Mouse (Mus musculus) gastrocnemius, postnatal 14 days (tissue): ENCODE measurements around the gene Hes2. TPM values are rescaled to one million over a fixed set of nuclear protein-coding genes. Genes with fewer than 3 reads are reported as not detected.

Experiments used
- DNase-seq: peaks from one replicate; pipeline ENCODE4 v3.0.0; 2021; ENCODE audit warnings: mixed read lengths
- intact Hi-C: fragments of 180-260 bp; cut with DNase I; formaldehyde crosslinking; loops from one replicate; pipeline ENCODE4 v1.15.1; 2025; ENCODE audit warnings: low total_unique reads
- long read RNA-seq, 2 experiments: library from polyadenylated mRNA; stranded (forward); transcript quantifications; one replicate each; pipeline ENCODE4 v2.0.0; 2021
- total RNA-seq, 2 experiments: library from RNA; stranded (reverse); gene quantifications; 2 replicates each; pipeline ENCODE4 v1.2.3; 2021

Gene Hes2
- not detected for total RNA-seq
- long read RNA-seq, experiment 1 = 0 reads
- long read RNA-seq, experiment 2 = 0 reads

GRCm38 (mm10) chr4:152158585-152159284 is at the start of gene Hes2:
Gene Hes2, plus strand, starts transcription at chr4:152158867.
- intact Hi-C loops = no loop called here
- no peak for DNase-seq

- peak; percentile 2 for DNase-seq
- intact Hi-C loops = no loop called here
These were observed 49.2 kb upstream of the Hes2 start for GRCm38 (mm10) chr4:152109509-152109908.

- no peak for DNase-seq
- intact Hi-C loops = no loop called here
These were observed 48.0 kb upstream of the Hes2 start for GRCm38 (mm10) chr4:152110689-152111088.

GRCm38 (mm10) chr4:152112329-152112728 is 46.3 kb upstream of the Hes2 start:
- intact Hi-C loops = no loop called here
- DNase-seq = no peak

- intact Hi-C loops = no loop called here
- no peak for DNase-seq
These were observed 44.6 kb upstream of the Hes2 start for GRCm38 (mm10) chr4:152114080-152114479.

GRCm38 (mm10) chr4:152115921-152116612 is 42.6 kb upstream of the Hes2 start, which contains the start of gene Tnfrsf25:
Gene Tnfrsf25, plus strand, starts transcription at chr4:152115934.
- intact Hi-C loops = no loop called here
- DNase-seq = no peak

- intact Hi-C loops = no loop called here
- no peak for DNase-seq
These were observed 41.1 kb upstream of the Hes2 start for GRCm38 (mm10) chr4:152117538-152117937.

- DNase-seq = peak; percentile 53
- intact Hi-C loops = no loop called here
These were observed 39.0 kb upstream of the Hes2 start for GRCm38 (mm10) chr4:152119396-152120292.

GRCm38 (mm10) chr4:152120311-152121182 is 38.1 kb upstream of the Hes2 start:
- intact Hi-C loops = no loop called here
- DNase-seq = no peak

- no peak for DNase-seq
- intact Hi-C loops = no loop called here
These were observed 37.5 kb upstream of the Hes2 start for GRCm38 (mm10) chr4:152121183-152121505.

- intact Hi-C loops = no loop called here
- DNase-seq = no peak
These were observed 34.2 kb upstream of the Hes2 start for GRCm38 (mm10) chr4:152124361-152124961.

GRCm38 (mm10) chr4:152125161-152126025 is 33.3 kb upstream of the Hes2 start:
- DNase-seq = peak; percentile 72
- intact Hi-C loops = no loop called here

- no peak for DNase-seq
- intact Hi-C loops = no loop called here
These were observed 32.4 kb upstream of the Hes2 start for GRCm38 (mm10) chr4:152126026-152126920.

- intact Hi-C loops = no loop called here
- no peak for DNase-seq
These were observed 30.8 kb upstream of the Hes2 start for GRCm38 (mm10) chr4:152127884-152128283.

- no peak for DNase-seq
- intact Hi-C loops = no loop called here
These were observed 29.9 kb upstream of the Hes2 start for GRCm38 (mm10) chr4:152128784-152129183.

- DNase-seq = no peak
- intact Hi-C loops = no loop called here
These were observed 29.2 kb upstream of the Hes2 start for GRCm38 (mm10) chr4:152129395-152129930.
